Mouse (Mus musculus) gastrocnemius, adult 2 months (tissue): ENCODE measurements around the gene Hcfc1. TPM values are rescaled to one million over a fixed set of nuclear protein-coding genes. Genes with fewer than 3 reads are reported as not detected.

ENCODE experiments used
- DNase-seq: peaks from one replicate; pipeline ENCODE4 v3.0.0; 2022
- H3K27ac ChIP-seq: fragments of 200-600 bp; 2 replicates; pipeline ENCODE4 v1.8.1; 2022; ENCODE audit warnings: mild to moderate bottlenecking
- H3K4me3 ChIP-seq: fragments of 200-600 bp; 2 replicates; pipeline ENCODE4 v1.8.1; 2022; ENCODE audit warnings: mild to moderate bottlenecking, moderate library complexity
- CTCF ChIP-seq: fragments of 200-600 bp; IDR thresholded peaks from 2 replicates; pipeline ENCODE4 v1.8.1; 2022; ENCODE audit warnings: antibody characterized with exemption, mild to moderate bottlenecking, moderate library complexity
- intact Hi-C: fragments of 180-260 bp; cut with DNase I; formaldehyde crosslinking; loops from one replicate; pipeline ENCODE4 v1.15.1; 2025
- total RNA-seq, 2 experiments: library from RNA; stranded (reverse); gene quantifications; 2 replicates each; pipeline ENCODE4 v1.2.3; 2021

Gene Hcfc1
- total RNA-seq, 2 experiments from 2014 or later = 35.5 to 36.0 TPM

GRCm38 (mm10) chrX:73892833-73893232 is 73.3 kb downstream of the Hcfc1 start:
- no peak for TF ChIP-seq CTCF
- Histone ChIP-seq H3K4me3 (no peak overlapping the region), H3K27ac (no peak overlapping the region)
- intact Hi-C loops = loop anchor here (10.0 kb wide), 2 partner anchors 188 to 838 kb away; no protein-coding TSS in a partner anchor
- no peak for DNase-seq

Other genes with a start within 250 kb of the Hcfc1 start
- gene Abcd1, start 249.8 kb downstream of the Hcfc1 start, total RNA-seq = 10 to 100 TPM; 20.1 to 24.2 TPM
- under 1 TPM; 0.54 to 0.75 TPM for gene Plxnb3, start 209.3 kb downstream of the Hcfc1 start, total RNA-seq
- gene Srpk3, start 192.0 kb downstream of the Hcfc1 start, total RNA-seq = 10 to 100 TPM; 34.6 to 41.2 TPM
- 100 to 1,000 TPM; 384 to 433 TPM for gene Idh3g, start 179.5 kb downstream of the Hcfc1 start, total RNA-seq
- 10 to 100 TPM; 77.3 to 79.0 TPM for gene Ssr4, start 179.3 kb downstream of the Hcfc1 start, total RNA-seq
- gene Pdzd4, start 141.4 kb downstream of the Hcfc1 start, total RNA-seq = 1 to 10 TPM in 1 of 2 experiments, under 1 TPM in 1; 0.56 to 1.3 TPM
- gene Avpr2, start 74.3 kb downstream of the Hcfc1 start, total RNA-seq = not detected
- gene L1cam, start 70.3 kb downstream of the Hcfc1 start, total RNA-seq = 1 to 10 TPM; 2.3 to 3.2 TPM
- under 1 TPM; 0.59 to 0.89 TPM for gene Arhgap4, start 44.5 kb downstream of the Hcfc1 start, total RNA-seq
- 10 to 100 TPM; 51.2 to 63.4 TPM for gene Naa10, start 44.4 kb downstream of the Hcfc1 start, total RNA-seq
- gene Renbp, start 35.5 kb downstream of the Hcfc1 start, total RNA-seq = 1 to 10 TPM; 1.4 to 1.7 TPM
- gene Irak1, start 57.6 kb upstream of the Hcfc1 start, total RNA-seq = 10 to 100 TPM; 35.1 to 40.5 TPM
- not detected for gene Opn1mw, start 161.1 kb upstream of the Hcfc1 start, total RNA-seq
- 10 to 100 TPM; 29.0 to 29.3 TPM for gene Mecp2, start 169.0 kb upstream of the Hcfc1 start, total RNA-seq
- gene Tex28, start 201.5 kb upstream of the Hcfc1 start, total RNA-seq = not detected
- not detected for gene Tktl1, start 210.9 kb upstream of the Hcfc1 start, total RNA-seq